Mouse (Mus musculus) hindbrain, embryonic 14.5 days (tissue): ENCODE data around the gene Srpx. TPM values are rescaled to one million over a fixed set of nuclear protein-coding genes. Genes with fewer than 3 reads are reported as not detected.

Experiments used
- ATAC-seq: fragments of 200-750 bp; cut with Nextera tagmentation; 2 replicates; pipeline ENCODE4 v1.8.0; 2017; ENCODE audit warnings: moderate number of reproducible peaks, mild to moderate bottlenecking, moderate TSS enrichment, moderate library complexity; ENCODE audit not compliant: low FRiP score
- DNase-seq: peaks from one replicate; pipeline ENCODE4 v3.0.0-alpha.2; 2015; ENCODE audit warnings: low spot score
- H3K27ac ChIP-seq: fragments of 300-500 bp; sonication (generic); 2 replicates; pipeline ENCODE4 v1.5.1; 2014; ENCODE audit warnings: mild to moderate bottlenecking, moderate library complexity
- H3K27me3 ChIP-seq: fragments of 300-500 bp; sonication (generic); 2 replicates; pipeline ENCODE4 v1.6.1; 2014; ENCODE audit warnings: mild to moderate bottlenecking, low read length, mixed read lengths; ENCODE audit not compliant: control insufficient read depth, insufficient read depth
- H3K36me3 ChIP-seq: fragments of 300-500 bp; sonication (generic); replicated peaks from 2 replicates; pipeline ENCODE4 v1.6.1; 2014; ENCODE audit not compliant: control insufficient read depth, insufficient read depth
- H3K4me1 ChIP-seq: fragments of 300-500 bp; sonication (generic); replicated peaks from 2 replicates; pipeline ENCODE4 v1.6.1; 2014; ENCODE audit warnings: antibody characterized with exemption, low read length, mixed read lengths; ENCODE audit not compliant: control insufficient read depth, insufficient read depth
- H3K4me2 ChIP-seq: fragments of 300-500 bp; sonication (generic); replicated peaks from 2 replicates; pipeline ENCODE4 v1.6.1; 2014; ENCODE audit warnings: mild to moderate bottlenecking, moderate library complexity
- H3K4me3 ChIP-seq: fragments of 300-500 bp; sonication (generic); replicated peaks from 2 replicates; pipeline ENCODE4 v1.5.1; 2014; ENCODE audit warnings: mild to moderate bottlenecking, low read length
- H3K9ac ChIP-seq: fragments of 300-500 bp; sonication (generic); 2 replicates; pipeline ENCODE4 v1.6.1; 2014
- H3K9me3 ChIP-seq: fragments of 300-500 bp; sonication (generic); 2 replicates; pipeline ENCODE4 v1.6.1; 2016; ENCODE audit warnings: low read length; ENCODE audit not compliant: control insufficient read depth
- WGBS: fragments of 180-500 bp; shearing (Covaris S2); extraction: QIAGEN DNeasy Blood & Tissue Kit; methylation state at CpG from one replicate; pipeline ENCODE4 v1.1.7; 2014; 5-methylcytosine and 5-hydroxymethylcytosine counted together
- polyA plus RNA-seq: library from polyadenylated mRNA; unstranded; fragments of >200 nt; fragmentation: Nextera tagmentation; extraction: Ambion mirVana; gene quantifications from 2 replicates; pipeline ENCODE4 v1.2.1, GENCODE M21; 2014

The Srpx gene
- 3.8 and 3.9 TPM in 2 replicates for polyA plus RNA-seq

- Histone ChIP-seq H3K27me3 (no peaks in the 10 kb centered on the region), H3K9me3 (no peaks in the 10 kb centered on the region), H3K36me3 (no peaks in the 10 kb centered on the region), H3K4me1 (no peaks in the 10 kb centered on the region), H3K4me3 (peak within 1 kb of the TSS; percentile 30), H3K27ac (no peak within 1 kb of the TSS), H3K9ac (peak within 1 kb of the TSS; percentile 43), H3K4me2 (peak within 1 kb of the TSS; percentile 50)
- DNase-seq (no peak), ATAC-seq (peak; percentile 51; the same call in 1 of the 2 replicates)
- WGBS, result 16% methylated on average over 19 of the region's 19 CpGs
Measured at GRCm38 (mm10) chrX:10117065-10117719, at the start of gene Srpx. Srpx (minus strand) TSS chrX:10117709.

- no peak overlapping the region for H3K9ac ChIP-seq
- no peaks in the 10 kb centered on the region for H3K9me3 ChIP-seq
- ATAC-seq (no peak), DNase-seq (no peak)
- 62% methylated on average over 3 of the region's 3 CpGs for WGBS
- H3K4me1 ChIP-seq, result no peaks in the 10 kb centered on the region
- H3K4me2 ChIP-seq, result no peak overlapping the region
- H3K27me3 ChIP-seq, result no peaks in the 10 kb centered on the region
- H3K27ac ChIP-seq, result no peak overlapping the region
- H3K36me3 ChIP-seq, result no peaks in the 10 kb centered on the region
- H3K4me3 ChIP-seq, result no peak overlapping the region
Measured at GRCm38 (mm10) chrX:10152390-10152789, 34.9 kb upstream of the Srpx start.

GRCm38 (mm10) chrX:10115780-10116179, 1.7 kb downstream of the Srpx start:
- ATAC-seq (no peak), DNase-seq (no peak)
- Histone ChIP-seq H3K27ac (no peak overlapping the region), H3K27me3 (no peaks in the 10 kb centered on the region), H3K4me1 (no peaks in the 10 kb centered on the region), H3K9ac (no peak overlapping the region), H3K36me3 (no peaks in the 10 kb centered on the region), H3K9me3 (no peaks in the 10 kb centered on the region), H3K4me2 (no peak overlapping the region), H3K4me3 (no peak overlapping the region)
- 65% methylated on average over 3 of the region's 3 CpGs for WGBS

GRCm38 (mm10) chrX:10110736-10111135, 6.8 kb downstream of the Srpx start:
- Histone ChIP-seq H3K9me3 (no peaks in the 10 kb centered on the region), H3K27ac (no peak overlapping the region), H3K4me1 (no peaks in the 10 kb centered on the region), H3K4me3 (no peak overlapping the region), H3K9ac (no peak overlapping the region), H3K4me2 (no peak overlapping the region), H3K36me3 (no peaks in the 10 kb centered on the region), H3K27me3 (no peaks in the 10 kb centered on the region)
- ATAC-seq, result no peak
- 67% methylated on average over 1 of the region's 1 CpGs for WGBS
- DNase-seq, result no peak

GRCm38 (mm10) chrX:10108558-10108957, 9.0 kb downstream of the Srpx start:
- Histone ChIP-seq H3K36me3 (no peaks in the 10 kb centered on the region), H3K4me1 (no peaks in the 10 kb centered on the region), H3K27me3 (no peaks in the 10 kb centered on the region), H3K27ac (no peak overlapping the region), H3K4me3 (no peak overlapping the region), H3K9me3 (no peaks in the 10 kb centered on the region), H3K4me2 (no peak overlapping the region), H3K9ac (no peak overlapping the region)
- DNase-seq (no peak), ATAC-seq (no peak)
- WGBS, result 50% methylated on average over 4 of the region's 4 CpGs

- no peak overlapping the region for H3K4me2 ChIP-seq
- ATAC-seq (no peak), DNase-seq (no peak)
- no peaks in the 10 kb centered on the region for H3K27me3 ChIP-seq
- no peak overlapping the region for H3K27ac ChIP-seq
- H3K36me3 ChIP-seq, result no peaks in the 10 kb centered on the region
- H3K9me3 ChIP-seq, result no peaks in the 10 kb centered on the region
- 72% methylated on average over 5 of the region's 5 CpGs for WGBS
- H3K4me1 ChIP-seq, result no peaks in the 10 kb centered on the region
- no peak overlapping the region for H3K9ac ChIP-seq
- no peak overlapping the region for H3K4me3 ChIP-seq
Measured at GRCm38 (mm10) chrX:10105475-10105874, 12.0 kb downstream of the Srpx start.

GRCm38 (mm10) chrX:10102739-10103138, 14.8 kb downstream of the Srpx start:
- no peaks in the 10 kb centered on the region for H3K36me3 ChIP-seq
- H3K27ac ChIP-seq, result no peak overlapping the region

GRCm38 (mm10) chrX:10095797-10096196, 21.7 kb downstream of the Srpx start:
- no peak overlapping the region for H3K4me3 ChIP-seq
- ATAC-seq (no peak), DNase-seq (no peak)
- no peaks in the 10 kb centered on the region for H3K36me3 ChIP-seq
- H3K9me3 ChIP-seq, result no peaks in the 10 kb centered on the region
- WGBS, result 76% methylated on average over 3 of the region's 3 CpGs
- no peaks in the 10 kb centered on the region for H3K27me3 ChIP-seq
- H3K27ac ChIP-seq, result no peak overlapping the region
- no peak overlapping the region for H3K9ac ChIP-seq
- no peak overlapping the region for H3K4me2 ChIP-seq
- no peaks in the 10 kb centered on the region for H3K4me1 ChIP-seq

More at GRCm38 (mm10) chrX:10102739-10103138, 14.8 kb downstream of the Srpx start:
- ATAC-seq (no peak), DNase-seq (no peak)
- H3K27me3 ChIP-seq, result no peaks in the 10 kb centered on the region
- no peak overlapping the region for H3K4me3 ChIP-seq
- H3K4me1 ChIP-seq, result no peaks in the 10 kb centered on the region
- no peak overlapping the region for H3K4me2 ChIP-seq
- 89% methylated on average over 1 of the region's 1 CpGs for WGBS
- H3K9me3 ChIP-seq, result no peaks in the 10 kb centered on the region
- H3K9ac ChIP-seq, result no peak overlapping the region

- no peak overlapping the region for H3K4me2 ChIP-seq
- H3K4me1 ChIP-seq, result no peaks in the 10 kb centered on the region
- ATAC-seq (no peak), DNase-seq (no peak)
- no peaks in the 10 kb centered on the region for H3K36me3 ChIP-seq
- H3K4me3 ChIP-seq, result no peak overlapping the region
- H3K9ac ChIP-seq, result no peak overlapping the region
- 79% methylated on average over 3 of the region's 3 CpGs for WGBS
- H3K9me3 ChIP-seq, result no peaks in the 10 kb centered on the region
- no peak overlapping the region for H3K27ac ChIP-seq
- H3K27me3 ChIP-seq, result no peaks in the 10 kb centered on the region
Measured at GRCm38 (mm10) chrX:10080385-10080784, 37.1 kb downstream of the Srpx start.

GRCm38 (mm10) chrX:10079981-10080380, 37.5 kb downstream of the Srpx start:
- H3K36me3 ChIP-seq, result no peaks in the 10 kb centered on the region
- H3K27me3 ChIP-seq, result no peaks in the 10 kb centered on the region
- DNase-seq, result no peak
- WGBS, result 65% methylated on average over 1 of the region's 1 CpGs
- no peak overlapping the region for H3K9ac ChIP-seq
- H3K9me3 ChIP-seq, result no peaks in the 10 kb centered on the region
- no peak overlapping the region for H3K4me2 ChIP-seq
- no peak overlapping the region for H3K4me3 ChIP-seq
- no peaks in the 10 kb centered on the region for H3K4me1 ChIP-seq
- no peak for ATAC-seq
- no peak overlapping the region for H3K27ac ChIP-seq
